In genomic region chr9:91574156-91574555, GRCm38 (mm10) we compare ENCODE assay signal across 18 mouse cellular contexts.
A peak's percentile ranks its signal among the peaks of the same experiment; 100 is the strongest.
DNase-seq lines count a peak whose midpoint lies in the region; ATAC-seq and TF ChIP-seq lines count a peak whose summit lies in the region.
"Had no signal": no experiment of that assay in that cellular context is flagged by ENCODE, and none has a peak within 500 bp of the region (broad histone marks: within the 10 kb centered on the region; RNA-seq: fewer than 3 reads in every experiment).

No protein-coding gene starts in this region.

- TF ChIP-seq CTCF in brain, embryonic 14.5 days (IDR thresholded peaks at IDR 0.05; ENCODE audit: borderline replicate concordance, extremely low read depth, insufficient read depth, insufficient read length) = no peak

- H3K27ac ChIP-seq in forebrain, embryonic 14.5 days (ENCODE audit: low read depth, low read length) = no peak overlapping the region
- no peak overlapping the region for H3K27ac ChIP-seq in forebrain, embryonic 16.5 days (ENCODE audit: low read length)
- no peak overlapping the region for H3K27ac ChIP-seq in liver, embryonic 11.5 days (ENCODE audit: low read depth, low read length)
- H3K27ac ChIP-seq: embryonic facial prominence, embryonic 13.5 days; forebrain, embryonic 10.5 days; forebrain, embryonic 12.5 days; forebrain, embryonic 15.5 days had no signal

- H3K9me3 ChIP-seq in forebrain, embryonic 14.5 days (replicated peaks; ENCODE audit: control insufficient read depth, low read length) = no peaks in the 10 kb centered on the region
- H3K9me3 ChIP-seq in forebrain, embryonic 16.5 days (ENCODE audit: control insufficient read depth, low read length) = no peaks in the 10 kb centered on the region
- no peaks in the 10 kb centered on the region for H3K9me3 ChIP-seq in liver, embryonic 11.5 days (ENCODE audit: control insufficient read depth, low read length)
- H3K9me3 ChIP-seq: embryonic facial prominence, embryonic 13.5 days; forebrain, embryonic 10.5 days; forebrain, embryonic 12.5 days; forebrain, embryonic 15.5 days had no signal

- DNase-seq in forebrain, embryonic 14.5 days (ENCODE audit: low spot score) = peak; percentile 47
- DNase-seq in brain, embryonic 14.5 days (ENCODE audit: low read depth) = peak; percentile 50
- peak; percentile 58 for DNase-seq in fat pad, adult 2 months (ENCODE audit: extremely low read depth, low read depth, low spot score)
- no peak for DNase-seq in frontal cortex, postnatal 10 days (ENCODE audit: low spot score in 2 of 2)
- DNase-seq in liver, embryonic 11.5 days (ENCODE audit: low spot score) = no peak
- DNase-seq: adrenal gland, adult 2 months; adrenal gland, postnatal 10 days; adrenal gland, postnatal 25 days; cerebellum, adult 11-12 months; cerebellum, adult 2 months; cerebellum, adult 9-10 months; cerebellum, postnatal 10 days; cerebellum, postnatal 25 days had no signal

- no peaks in the 10 kb centered on the region for H3K36me3 ChIP-seq in forebrain, embryonic 14.5 days (ENCODE audit: control insufficient read depth, insufficient read depth, low read length)
- H3K36me3 ChIP-seq in forebrain, embryonic 16.5 days (ENCODE audit: control insufficient read depth, insufficient read depth) = no peaks in the 10 kb centered on the region
- H3K36me3 ChIP-seq in liver, embryonic 11.5 days (ENCODE audit: control insufficient read depth, insufficient read depth, low read length) = no peaks in the 10 kb centered on the region
- H3K36me3 ChIP-seq: embryonic facial prominence, embryonic 13.5 days; forebrain, embryonic 10.5 days; forebrain, embryonic 12.5 days; forebrain, embryonic 15.5 days had no signal

- no peak overlapping the region for H3K9ac ChIP-seq in forebrain, embryonic 14.5 days (ENCODE audit: low read length)
- H3K9ac ChIP-seq in forebrain, embryonic 16.5 days (replicated peaks; ENCODE audit: low read depth, low read length) = no peak overlapping the region
- H3K9ac ChIP-seq in liver, embryonic 11.5 days (ENCODE audit: low read depth, low read length) = no peak overlapping the region
- H3K9ac ChIP-seq: embryonic facial prominence, embryonic 13.5 days; forebrain, embryonic 12.5 days; forebrain, embryonic 15.5 days had no signal

- no peak overlapping the region for H3K4me3 ChIP-seq in forebrain, embryonic 14.5 days (ENCODE audit: low read depth, low read length)
- no peak overlapping the region for H3K4me3 ChIP-seq in forebrain, embryonic 16.5 days (replicated peaks; ENCODE audit: low read length)
- no peak overlapping the region for H3K4me3 ChIP-seq in liver, embryonic 11.5 days (ENCODE audit: low read depth, low read length)
- H3K4me3 ChIP-seq: embryonic facial prominence, embryonic 13.5 days; forebrain, embryonic 10.5 days; forebrain, embryonic 12.5 days; forebrain, embryonic 15.5 days had no signal

- H3K27me3 ChIP-seq in forebrain, embryonic 14.5 days (replicated peaks; ENCODE audit: control insufficient read depth, insufficient read depth, low read length) = no peaks in the 10 kb centered on the region
- H3K27me3 ChIP-seq in forebrain, embryonic 16.5 days (replicated peaks; ENCODE audit: control insufficient read depth, insufficient read depth, low read length) = no peaks in the 10 kb centered on the region
- no peaks in the 10 kb centered on the region for H3K27me3 ChIP-seq in liver, embryonic 11.5 days (replicated peaks; ENCODE audit: control insufficient read depth, insufficient read depth, low read length)
- H3K27me3 ChIP-seq: embryonic facial prominence, embryonic 13.5 days; forebrain, embryonic 12.5 days; forebrain, embryonic 15.5 days had no signal

- no peak overlapping the region for H3K4me2 ChIP-seq in forebrain, embryonic 14.5 days (ENCODE audit: low read length)
- H3K4me2 ChIP-seq in forebrain, embryonic 16.5 days (ENCODE audit: low read length) = no peak overlapping the region
- H3K4me2 ChIP-seq in liver, embryonic 11.5 days = no peak overlapping the region
- H3K4me2 ChIP-seq: embryonic facial prominence, embryonic 13.5 days; forebrain, embryonic 12.5 days; forebrain, embryonic 15.5 days had no signal

- no peak for TF ChIP-seq POLR2A in brain, embryonic 14.5 days (IDR thresholded peaks at IDR 0.05; ENCODE audit: borderline replicate concordance, extremely low read depth, insufficient read depth, insufficient read length, poor library complexity, severe bottlenecking)

- H3K4me1 ChIP-seq in forebrain, embryonic 14.5 days (ENCODE audit: control insufficient read depth, insufficient read depth, low read length) = no peaks in the 10 kb centered on the region
- H3K4me1 ChIP-seq in forebrain, embryonic 16.5 days (replicated peaks; ENCODE audit: control insufficient read depth, insufficient read depth, low read length) = no peaks in the 10 kb centered on the region
- no peaks in the 10 kb centered on the region for H3K4me1 ChIP-seq in liver, embryonic 11.5 days (replicated peaks; ENCODE audit: control insufficient read depth, insufficient read depth, low read length)
- H3K4me1 ChIP-seq: embryonic facial prominence, embryonic 13.5 days; forebrain, embryonic 10.5 days; forebrain, embryonic 12.5 days; forebrain, embryonic 15.5 days had no signal

- ATAC-seq in forebrain, embryonic 14.5 days = no peak
- ATAC-seq in forebrain, embryonic 16.5 days = no peak
- no peak for ATAC-seq in liver, embryonic 11.5 days (replicated peaks; ENCODE audit: low FRiP score)
- ATAC-seq: forebrain, embryonic 15.5 days had no signal

Comparison
In these comparisons a context has a peak if more than half of its experiments do, and no peak if none do; other contexts are left out.
1. DNase-seq: peak in forebrain, embryonic 14.5 days (single experiment), brain, embryonic 14.5 days (single experiment) and fat pad, adult 2 months (single experiment); none in frontal cortex, postnatal 10 days (0 of 2) and liver, embryonic 11.5 days (single experiment).